In the genomic region with DNA sequence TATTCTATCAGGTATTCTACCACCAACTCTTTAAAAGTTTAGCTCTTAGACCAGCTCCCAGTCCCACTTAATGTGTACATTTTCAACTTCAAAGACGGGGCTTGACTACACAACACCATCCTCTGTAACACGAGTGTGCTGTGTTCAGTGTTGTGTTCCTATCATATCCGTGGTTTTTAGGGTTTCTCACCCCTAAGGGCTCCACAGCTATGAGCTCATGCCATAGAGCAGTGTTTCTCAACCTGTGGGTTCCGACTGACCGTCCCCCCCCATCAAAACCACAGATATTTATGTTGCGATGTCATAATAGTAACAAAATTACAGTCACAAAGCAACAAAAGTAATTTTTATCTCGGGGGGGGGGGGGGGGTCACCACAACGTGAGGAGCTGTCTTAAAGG, we compare ENCODE assay signal across 14 mouse cellular contexts. TPM values are rescaled to one million over a fixed set of nuclear protein-coding genes. Genes with fewer than 3 reads are reported as not detected.
"Had no signal": no experiment of that assay in that cellular context is flagged by ENCODE, and none has a peak within 500 bp of the region (broad histone marks: within the 10 kb centered on the region; RNA-seq: fewer than 3 reads in every experiment).

No protein-coding gene starts in this region.

- H3K4me3 ChIP-seq: kidney, embryonic 15.5 days; liver, embryonic 12.5 days; neural tube, embryonic 15.5 days had no signal

- H3K9ac ChIP-seq: kidney, embryonic 15.5 days; liver, embryonic 12.5 days; lung, embryonic 14.5 days; neural tube, embryonic 15.5 days had no signal

- H3K4me2 ChIP-seq: kidney, embryonic 15.5 days; liver, embryonic 12.5 days; lung, embryonic 14.5 days; neural tube, embryonic 15.5 days had no signal

- H3K27me3 ChIP-seq: kidney, embryonic 15.5 days; neural tube, embryonic 15.5 days had no signal

- DNase-seq: kidney, adult 2 months; kidney, postnatal 14 days; left cerebral cortex, postnatal 4 days; lung, embryonic 14.5 days; lung, postnatal 14 days; right cerebral cortex, adult 18-20 months; right cerebral cortex, postnatal 25 days; thymus, adult 18-20 months; thymus, postnatal 14 days had no signal

- H3K9me3 ChIP-seq: kidney, embryonic 15.5 days; liver, embryonic 12.5 days; neural tube, embryonic 15.5 days had no signal

- H3K4me1 ChIP-seq: liver, embryonic 12.5 days had no signal

- H3K36me3 ChIP-seq: kidney, embryonic 15.5 days; liver, embryonic 12.5 days; neural tube, embryonic 15.5 days had no signal

- H3K27ac ChIP-seq: kidney, embryonic 15.5 days; liver, embryonic 12.5 days; macrophage; neural tube, embryonic 15.5 days had no signal

- ATAC-seq: intestine, embryonic 16.5 days; liver, embryonic 12.5 days had no signal

RNA-seq across cellular contexts. Expression of a gene that starts 34.1 kb away (rescaled TPM):
- polyA plus RNA-seq: macrophage had no signal
